Mouse (Mus musculus): ENCODE measurements around the gene Sik3. TPM values are rescaled to one million over a fixed set of nuclear protein-coding genes. Genes with fewer than 3 reads are reported as not detected.

The Sik3 gene
- polyA plus RNA-seq, 1 experiment: 16.1 TPM

DNA sequence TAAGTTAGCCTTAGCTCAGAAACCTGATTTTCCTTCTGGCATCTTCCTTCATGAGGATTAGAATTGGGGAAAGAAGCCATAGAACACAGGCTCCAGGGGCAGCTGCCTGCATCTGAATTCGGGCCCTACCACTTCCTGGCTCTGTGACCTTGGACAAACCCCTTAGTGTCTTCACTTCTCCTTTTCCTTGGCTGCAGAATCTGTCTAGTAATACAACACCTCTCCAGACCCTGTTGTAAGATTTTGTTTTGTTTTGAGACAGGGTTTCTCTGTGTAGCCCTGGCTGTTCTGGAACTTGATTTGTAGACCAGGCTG is 3.0 kb upstream of the Sik3 start:
- H3K4me1 ChIP-seq (ENCODE audit: control insufficient read depth, insufficient read depth, insufficient read length, low read length): peaks cover 6% of the 10 kb centered on the region; the same call in 1 of the 2 replicates
- no peak overlapping the region for H3K4me3 ChIP-seq (ENCODE audit: insufficient read depth, low read depth, low read length)
- no peak overlapping the region for H3K27ac ChIP-seq (replicated peaks; ENCODE audit: low read depth, low read length)

DNA sequence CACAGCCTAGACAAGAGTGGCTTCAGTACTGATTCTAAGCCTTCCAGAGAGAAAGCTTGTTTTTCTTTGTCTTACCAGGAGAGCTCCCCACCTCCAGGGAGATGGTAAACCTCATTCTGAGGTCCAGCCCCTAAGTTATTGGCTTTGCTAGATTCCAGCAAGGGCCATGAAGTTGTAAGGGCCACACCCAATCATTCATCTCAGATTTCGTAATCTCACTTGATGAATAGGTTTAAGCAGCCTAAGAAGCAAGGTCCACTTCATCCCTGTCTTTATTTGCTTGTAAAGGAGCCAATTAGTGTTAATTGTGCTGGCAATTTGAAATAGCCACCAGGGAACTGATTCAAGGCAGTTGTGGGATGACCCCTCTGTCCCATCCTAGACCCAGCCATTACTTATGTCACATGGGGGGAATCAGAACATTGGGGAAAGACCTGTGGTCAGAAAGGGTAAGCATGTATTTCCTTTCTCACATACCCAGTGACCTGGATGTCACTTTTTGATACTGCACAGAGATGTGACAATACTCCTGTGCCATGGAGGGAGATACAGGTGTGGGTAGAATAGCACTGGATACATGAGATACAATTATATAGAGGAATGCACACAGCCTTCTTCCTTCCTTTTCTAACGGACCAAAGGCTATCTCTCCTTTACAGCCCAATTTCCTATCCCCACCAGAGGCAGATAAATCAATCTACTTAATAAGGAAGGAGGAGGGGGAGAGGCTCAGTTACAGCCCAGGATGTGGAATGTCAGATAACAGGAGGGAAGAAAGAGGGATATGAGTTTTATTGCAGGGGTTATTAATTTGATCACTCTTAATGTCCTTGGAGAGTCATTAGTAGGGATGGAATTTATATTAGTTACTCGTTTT is 1.3 kb upstream of the Sik3 start:
- H3K4me3 ChIP-seq (ENCODE audit: insufficient read depth, low read depth, low read length): 0 out of 2 replicates have a peak overlapping the region, but pooled peaks have one; percentile 65
- peaks cover 15% of the 10 kb centered on the region for H3K4me1 ChIP-seq (ENCODE audit: control insufficient read depth, insufficient read depth, insufficient read length, low read length)
- H3K27ac ChIP-seq (replicated peaks; ENCODE audit: low read depth, low read length): peak overlapping the region; percentile 94

DNA sequence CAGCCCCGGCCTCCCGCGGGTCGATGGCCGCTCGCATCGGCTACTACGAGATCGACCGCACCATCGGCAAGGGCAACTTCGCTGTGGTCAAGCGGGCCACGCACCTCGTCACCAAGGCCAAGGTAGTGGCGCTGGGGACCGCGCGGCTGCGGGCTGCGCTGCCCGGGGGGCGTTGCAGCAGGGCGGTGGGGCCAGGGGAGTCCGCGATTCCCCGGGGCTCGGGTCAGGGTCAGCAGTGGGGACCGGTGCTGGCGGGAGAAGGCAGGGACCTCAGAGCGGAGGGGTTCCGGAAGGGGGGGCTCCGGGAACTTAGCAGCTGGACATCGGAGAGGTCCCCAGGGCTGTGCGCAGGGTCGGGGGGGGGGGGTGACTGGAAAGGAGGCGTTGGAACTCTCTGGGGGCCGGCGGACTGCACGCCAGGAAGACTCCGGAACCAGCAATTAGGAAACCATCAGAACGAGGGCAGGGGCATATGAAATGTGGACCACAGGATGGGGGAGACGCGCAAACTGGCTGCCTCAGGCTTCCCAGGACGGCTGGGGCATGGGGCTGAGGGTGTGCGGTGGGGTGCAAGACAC is 478 bp downstream of the Sik3 start:
- Histone ChIP-seq H3K4me1 (ENCODE audit: control insufficient read depth, insufficient read depth, insufficient read length, low read length) (peaks cover 15% of the 10 kb centered on the region), H3K4me3 (ENCODE audit: insufficient read depth, low read depth, low read length) (peak overlapping the region; percentile 82), H3K27ac (replicated peaks; ENCODE audit: low read depth, low read length) (peak overlapping the region; percentile 88)

DNA sequence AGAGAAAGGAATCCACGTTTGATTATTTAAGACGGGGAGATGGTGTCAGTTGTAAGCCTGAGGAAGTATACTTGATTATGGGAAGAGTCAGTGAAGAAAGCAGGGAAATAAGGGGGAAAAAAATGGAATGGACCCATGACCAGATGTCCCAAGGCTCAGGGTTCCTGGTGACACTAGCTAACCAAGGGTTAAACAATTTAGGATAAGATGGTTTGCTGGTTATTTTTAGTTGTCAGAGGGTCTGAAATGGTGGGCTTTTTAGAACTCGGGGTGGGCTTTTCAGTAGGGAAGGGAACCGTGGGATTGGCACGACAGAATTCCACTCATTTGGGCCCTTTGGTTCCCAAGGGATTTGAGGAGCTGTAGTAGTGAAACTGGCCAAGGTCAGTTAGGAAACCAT is 996 bp downstream of the Sik3 start:
- Histone ChIP-seq H3K4me1 (ENCODE audit: control insufficient read depth, insufficient read depth, insufficient read length, low read length) (peaks cover 15% of the 10 kb centered on the region), H3K27ac (replicated peaks; ENCODE audit: low read depth, low read length) (peak overlapping the region; percentile 82), H3K4me3 (ENCODE audit: insufficient read depth, low read depth, low read length) (peak overlapping the region; percentile 82)

DNA sequence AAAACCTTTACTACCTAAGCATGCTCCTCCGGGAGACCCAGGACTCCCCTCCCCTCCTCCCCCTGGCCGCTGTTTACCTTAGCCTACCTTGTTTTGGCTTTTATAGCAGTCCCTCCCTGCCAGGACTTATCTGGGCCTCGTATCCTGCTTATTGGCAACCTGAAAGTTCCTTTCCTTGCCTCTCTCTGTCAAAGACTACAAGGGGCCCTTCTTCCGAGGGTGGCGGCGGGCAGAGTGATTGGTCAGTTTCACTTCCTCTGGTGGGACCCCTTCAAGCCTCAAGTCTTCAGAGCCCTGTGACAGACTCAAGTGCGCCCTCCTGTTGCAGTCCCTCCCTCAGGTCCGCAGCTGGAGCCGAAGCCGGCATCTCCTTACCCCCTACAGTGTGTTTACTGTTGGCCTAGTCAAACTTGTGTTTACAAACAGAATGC is 1.6 kb downstream of the Sik3 start:
- H3K4me1 ChIP-seq (ENCODE audit: control insufficient read depth, insufficient read depth, insufficient read length, low read length): peaks cover 15% of the 10 kb centered on the region
- peak overlapping the region; percentile 51 for H3K4me3 ChIP-seq (ENCODE audit: insufficient read depth, low read depth, low read length)
- peak overlapping the region; percentile 59 for H3K27ac ChIP-seq (replicated peaks; ENCODE audit: low read depth, low read length)

DNA sequence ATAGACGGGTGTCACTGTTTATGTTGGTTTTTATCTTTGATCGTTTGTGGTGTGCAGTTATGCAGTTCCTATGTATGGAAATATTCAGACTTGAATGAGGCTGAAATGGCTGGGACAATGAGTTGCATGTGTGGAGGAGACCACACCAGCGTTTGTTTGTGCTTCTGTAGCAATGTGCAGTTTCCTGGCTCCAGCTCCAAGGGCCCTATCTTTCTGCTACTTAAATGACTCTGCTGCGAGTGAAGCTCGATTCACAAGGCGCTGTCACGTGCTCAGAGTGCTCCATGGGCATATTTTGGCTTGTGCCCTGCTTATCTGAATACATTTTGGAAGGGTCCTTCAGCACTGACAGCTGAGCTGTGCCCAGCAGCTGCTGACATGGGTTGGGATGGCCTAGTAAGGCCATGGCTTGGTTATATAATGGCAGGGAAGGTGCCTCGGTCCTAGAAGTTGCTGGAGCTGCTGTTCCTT is 2.5 kb downstream of the Sik3 start:
- H3K4me1 ChIP-seq (ENCODE audit: control insufficient read depth, insufficient read depth, insufficient read length, low read length): peaks cover 15% of the 10 kb centered on the region
- peak overlapping the region; percentile 2; the same call in 1 of the 2 replicates for H3K4me3 ChIP-seq (ENCODE audit: insufficient read depth, low read depth, low read length)
- peak overlapping the region; percentile 32; the same call in 1 of the 2 replicates for H3K27ac ChIP-seq (replicated peaks; ENCODE audit: low read depth, low read length)

DNA sequence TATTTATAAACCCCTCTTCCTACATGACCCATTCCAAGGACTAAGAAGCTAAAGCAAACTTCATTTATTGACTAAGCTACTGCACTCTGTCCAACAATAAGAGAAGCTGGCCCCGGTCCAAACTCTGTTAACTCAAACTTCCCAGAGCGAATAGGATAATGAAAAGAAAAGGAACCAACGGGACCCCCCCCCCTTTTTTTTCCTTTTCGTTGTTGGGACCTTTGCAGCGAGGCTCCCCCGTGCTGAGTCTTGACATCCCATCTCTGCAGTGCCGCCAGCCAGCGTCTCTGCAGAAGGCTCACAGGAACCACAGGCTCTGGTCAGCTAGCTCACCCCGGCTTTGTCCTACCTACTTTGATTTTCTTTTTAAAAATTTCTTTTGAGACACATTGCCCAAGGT is 3.2 kb downstream of the Sik3 start:
- Histone ChIP-seq H3K4me3 (ENCODE audit: insufficient read depth, low read depth, low read length) (no peak overlapping the region), H3K4me1 (ENCODE audit: control insufficient read depth, insufficient read depth, insufficient read length, low read length) (peaks cover 15% of the 10 kb centered on the region), H3K27ac (replicated peaks; ENCODE audit: low read depth, low read length) (no peak overlapping the region)

DNA sequence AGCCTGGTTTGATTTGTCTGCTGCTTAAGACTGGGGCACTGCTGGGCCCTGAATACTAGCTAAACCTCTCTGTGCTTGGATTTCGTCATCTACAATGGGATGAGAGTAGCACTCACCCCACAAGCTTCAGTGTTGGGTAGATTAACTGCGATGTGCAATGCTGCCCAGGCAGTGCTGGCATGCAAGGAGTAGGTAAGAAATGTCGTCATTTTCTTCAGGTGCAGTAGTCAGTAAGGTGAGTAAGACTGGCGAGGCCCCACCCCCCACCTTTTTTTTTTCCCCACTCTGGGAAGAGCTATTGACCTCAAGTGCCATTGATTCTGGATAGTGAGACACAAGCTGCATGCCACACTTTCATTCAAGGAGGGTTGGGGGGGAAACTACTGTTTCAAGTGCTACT is 3.8 kb downstream of the Sik3 start:
- no peak overlapping the region for H3K27ac ChIP-seq (replicated peaks; ENCODE audit: low read depth, low read length)
- H3K4me1 ChIP-seq (ENCODE audit: control insufficient read depth, insufficient read depth, insufficient read length, low read length): peaks cover 15% of the 10 kb centered on the region
- H3K4me3 ChIP-seq (ENCODE audit: insufficient read depth, low read depth, low read length): no peak overlapping the region

DNA sequence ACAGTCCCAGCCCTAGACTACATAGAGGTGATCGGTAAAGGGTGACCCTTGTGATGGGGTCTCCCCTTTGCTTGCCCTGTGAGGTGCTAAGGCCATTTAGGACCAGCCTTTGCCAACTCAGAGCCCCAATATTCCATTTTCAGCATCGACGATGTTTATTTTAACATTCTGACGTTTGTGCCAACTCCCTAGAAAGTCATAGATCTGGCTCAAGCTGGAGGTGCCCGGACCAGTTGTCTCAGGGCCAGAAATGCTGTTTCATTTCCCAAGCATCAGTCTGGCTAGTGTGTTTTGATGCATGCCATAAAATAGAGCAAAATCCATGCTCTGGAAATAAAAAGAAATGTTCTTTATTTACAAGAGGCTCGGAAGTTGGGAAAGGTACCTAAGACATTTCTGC is 5.7 kb downstream of the Sik3 start:
- H3K4me1 ChIP-seq (ENCODE audit: control insufficient read depth, insufficient read depth, insufficient read length, low read length): peaks cover 15% of the 10 kb centered on the region
- H3K4me3 ChIP-seq (ENCODE audit: insufficient read depth, low read depth, low read length): no peak overlapping the region
- H3K27ac ChIP-seq (replicated peaks; ENCODE audit: low read depth, low read length): no peak overlapping the region

DNA sequence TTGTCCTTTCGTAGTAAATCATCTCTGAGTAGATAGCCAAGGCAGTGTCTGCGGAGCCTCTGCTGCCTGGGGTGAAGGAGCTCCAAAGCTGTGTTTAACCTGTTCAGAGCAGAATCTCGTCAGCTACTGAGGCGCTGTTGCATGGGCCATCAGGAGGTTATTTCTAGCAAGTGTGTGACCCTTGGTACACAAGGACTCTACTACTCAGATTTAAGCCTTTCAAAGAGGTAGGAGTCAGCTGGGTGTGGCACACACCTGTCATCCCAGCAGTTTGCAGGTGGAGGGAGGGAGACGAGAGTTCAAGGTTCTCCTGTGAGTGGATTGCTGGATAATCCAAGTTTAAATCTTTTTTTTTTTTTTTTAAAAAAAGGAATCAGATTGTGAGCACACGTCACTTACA is 7.4 kb downstream of the Sik3 start:
- Histone ChIP-seq H3K4me1 (ENCODE audit: control insufficient read depth, insufficient read depth, insufficient read length, low read length) (peaks cover 7% of the 10 kb centered on the region), H3K4me3 (ENCODE audit: insufficient read depth, low read depth, low read length) (no peak overlapping the region), H3K27ac (replicated peaks; ENCODE audit: low read depth, low read length) (no peak overlapping the region)

DNA sequence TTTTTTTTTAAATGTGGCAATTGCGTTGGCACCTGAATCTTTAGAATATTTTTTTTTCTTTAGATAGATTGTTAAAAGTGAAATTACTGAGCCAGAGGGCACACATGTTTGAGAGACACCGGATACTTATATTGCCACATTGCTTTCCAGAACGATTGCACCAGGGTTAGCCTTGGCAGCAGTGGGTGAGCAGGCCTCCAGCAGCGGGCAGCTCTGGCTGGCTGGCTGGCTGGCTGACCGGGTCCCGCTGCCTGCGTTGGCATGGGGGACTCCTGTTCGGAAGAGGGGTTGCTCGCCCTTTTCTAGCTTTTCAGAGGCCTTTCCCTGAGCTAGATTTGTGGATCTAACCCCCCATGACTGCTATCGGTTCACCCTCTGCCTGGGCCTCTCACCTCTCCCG is 11.0 kb downstream of the Sik3 start:
- Histone ChIP-seq H3K4me3 (ENCODE audit: insufficient read depth, low read depth, low read length) (0 out of 2 replicates have a peak overlapping the region, but pooled peaks have one; percentile 26), H3K27ac (replicated peaks; ENCODE audit: low read depth, low read length) (0 out of 2 replicates have a peak overlapping the region, but pooled peaks have one; percentile 51), H3K4me1 (ENCODE audit: control insufficient read depth, insufficient read depth, insufficient read length, low read length) (peaks cover 11% of the 10 kb centered on the region)

DNA sequence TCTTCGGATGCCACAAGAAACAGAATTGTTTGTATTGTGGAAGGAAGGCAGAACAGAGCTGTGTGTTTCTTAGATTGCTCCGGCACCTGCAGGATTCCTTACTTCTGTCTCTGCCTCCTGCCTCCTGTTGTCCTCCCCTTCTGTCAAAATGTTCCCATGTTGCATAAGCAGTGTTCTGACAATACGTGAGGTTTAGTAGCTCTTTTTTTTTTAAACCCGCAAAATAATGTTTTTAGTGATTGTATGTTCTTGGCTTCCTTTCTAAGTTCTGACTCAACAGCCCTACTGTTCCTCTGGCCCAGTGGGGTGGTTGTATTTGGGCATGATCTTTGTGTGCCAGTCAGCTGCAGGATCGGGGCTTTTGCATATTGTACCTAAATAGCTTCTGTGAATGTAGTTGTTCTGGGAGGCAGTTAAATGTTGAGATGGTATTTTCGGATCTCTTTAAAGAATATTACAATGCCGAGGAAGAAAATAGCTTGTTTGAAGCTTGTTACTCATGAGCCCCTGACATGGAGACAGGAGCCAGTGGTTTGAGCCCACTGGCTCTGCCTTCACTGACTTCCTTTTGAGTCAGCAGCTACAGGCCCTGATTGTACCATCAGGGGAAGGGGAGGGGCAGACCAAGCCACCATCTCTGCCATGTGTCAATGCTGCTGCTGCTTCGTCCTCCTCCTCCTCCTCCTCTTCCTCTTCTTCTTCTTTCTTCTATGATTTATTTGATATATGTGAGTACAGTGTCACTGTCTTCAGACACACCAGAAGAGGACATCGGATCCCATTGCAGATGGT is 13.6 kb downstream of the Sik3 start:
- H3K4me1 ChIP-seq (ENCODE audit: control insufficient read depth, insufficient read depth, insufficient read length, low read length): peaks cover 16% of the 10 kb centered on the region
- no peak overlapping the region for H3K27ac ChIP-seq (replicated peaks; ENCODE audit: low read depth, low read length)
- H3K4me3 ChIP-seq (ENCODE audit: insufficient read depth, low read depth, low read length): no peak overlapping the region

DNA sequence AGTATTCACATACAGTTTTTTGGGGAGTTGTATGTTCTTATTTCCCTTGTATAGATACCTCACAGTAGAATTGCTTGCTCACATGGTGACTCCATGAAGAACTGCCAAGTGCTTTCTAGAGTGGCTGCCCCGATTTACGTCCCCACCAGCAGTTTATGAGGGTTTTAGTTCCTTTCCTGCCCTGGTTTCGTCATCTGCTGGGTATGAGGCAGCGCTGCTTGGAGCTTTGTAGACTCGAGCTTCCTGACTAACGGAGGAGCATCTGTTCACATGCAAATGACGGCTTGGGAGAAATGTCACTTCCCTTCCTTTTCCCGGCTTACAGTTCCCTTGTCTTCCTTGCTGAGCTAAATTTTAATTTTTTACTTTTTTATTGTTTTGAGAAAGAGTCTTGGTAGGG is 15.4 kb downstream of the Sik3 start:
- Histone ChIP-seq H3K4me3 (ENCODE audit: insufficient read depth, low read depth, low read length) (no peak overlapping the region), H3K27ac (replicated peaks; ENCODE audit: low read depth, low read length) (no peak overlapping the region), H3K4me1 (ENCODE audit: control insufficient read depth, insufficient read depth, insufficient read length, low read length) (peaks cover 22% of the 10 kb centered on the region)

DNA sequence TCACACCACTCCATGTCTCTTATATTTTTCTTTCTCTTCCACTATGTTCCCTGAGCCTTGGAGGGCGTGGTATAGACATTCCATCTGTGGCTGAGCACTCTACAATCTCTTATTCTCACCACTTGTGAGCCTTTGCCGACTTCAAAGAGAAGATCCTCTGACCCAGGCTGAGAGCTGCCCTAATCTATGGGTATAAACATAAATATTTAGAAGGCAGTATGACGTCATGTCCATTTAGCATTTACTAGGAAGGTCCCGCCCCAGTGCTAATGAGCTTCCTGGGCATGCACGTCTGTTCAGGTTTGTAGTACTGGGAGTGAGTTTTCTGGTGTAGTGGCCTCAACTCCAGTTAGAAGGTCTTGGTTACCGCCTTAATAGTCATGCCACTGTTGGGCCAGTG is 16.9 kb downstream of the Sik3 start:
- Histone ChIP-seq H3K4me3 (ENCODE audit: insufficient read depth, low read depth, low read length) (no peak overlapping the region), H3K4me1 (ENCODE audit: control insufficient read depth, insufficient read depth, insufficient read length, low read length) (peaks cover 22% of the 10 kb centered on the region), H3K27ac (replicated peaks; ENCODE audit: low read depth, low read length) (no peak overlapping the region)

DNA sequence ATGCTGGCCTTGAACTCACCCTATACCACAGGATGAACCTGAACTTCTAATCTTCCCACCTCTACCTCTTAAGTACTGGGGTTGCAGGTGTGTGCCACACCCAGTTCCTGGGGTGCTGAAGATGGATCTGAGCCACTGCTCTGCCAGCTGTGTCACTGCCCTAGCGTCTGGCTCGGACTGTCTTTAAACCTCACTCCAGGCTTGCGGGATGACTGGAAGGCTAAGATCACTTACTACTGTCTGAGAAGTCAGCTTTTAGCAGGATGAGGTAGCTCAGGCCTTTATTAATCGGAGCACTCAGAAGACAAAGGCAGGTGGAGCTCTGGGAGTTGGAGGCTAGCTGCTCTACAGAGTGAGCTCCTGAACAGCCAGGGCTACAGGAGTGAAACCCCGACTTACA is 17.6 kb downstream of the Sik3 start:
- no peak overlapping the region for H3K27ac ChIP-seq (replicated peaks; ENCODE audit: low read depth, low read length)
- H3K4me3 ChIP-seq (ENCODE audit: insufficient read depth, low read depth, low read length): no peak overlapping the region
- peaks cover 26% of the 10 kb centered on the region for H3K4me1 ChIP-seq (ENCODE audit: control insufficient read depth, insufficient read depth, insufficient read length, low read length)
